Mouse (Mus musculus): ENCODE data around the gene Blzf1.

DNA sequence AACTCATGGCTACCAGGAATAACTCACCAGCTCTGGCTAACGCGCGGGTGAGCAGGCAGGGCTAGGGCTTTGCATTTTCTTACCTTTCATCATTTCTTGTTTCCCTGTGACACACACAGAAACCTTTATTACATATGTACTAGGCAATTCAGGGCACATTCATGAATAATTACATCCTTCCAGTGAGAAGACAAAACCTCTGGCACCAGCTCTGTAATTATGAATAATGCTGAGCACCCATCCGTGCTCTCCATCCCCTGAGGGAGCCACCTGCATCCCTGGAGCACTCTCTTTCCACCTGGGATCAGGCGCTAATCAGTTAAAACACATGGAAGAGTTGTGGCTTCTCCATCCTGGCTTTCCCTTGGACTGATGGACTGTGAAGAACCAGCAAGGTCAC is 3.5 kb downstream of the Blzf1 start, which contains the start of gene Nme7:
- TF ChIP-seq CTCF (IDR thresholded peaks at IDR 0.05; ENCODE audit: extremely low read depth, insufficient read length, insufficient replicate concordance, low read depth, low read length) (no peak), POLR2A (IDR thresholded peaks at IDR 0.05; ENCODE audit: low read depth, low read length) (no peak)
